Mouse (Mus musculus) left cerebral cortex, postnatal 4 days (tissue): ENCODE results near the gene Fbln2. TPM values are rescaled to one million over a fixed set of nuclear protein-coding genes. Genes with fewer than 3 reads are reported as not detected.
"Not testable (repeated sequence)": the region's sequence is repeated elsewhere in the genome, so short reads cannot be mapped to it uniquely, and the experiment has no call there.

Experiments used
- DNase-seq: peaks from one replicate; pipeline ENCODE4 v3.0.0-alpha.2; 2022
- intact Hi-C: fragments of 180-260 bp; cut with DNase I; formaldehyde crosslinking; loops from one replicate; pipeline ENCODE4 v1.15.1; 2025
- total RNA-seq, 2 experiments: library from RNA; stranded (reverse); gene quantifications; 2 replicates each; pipeline ENCODE4 v1.2.3; 2021

Gene Fbln2
- total RNA-seq, result 10 to 100 TPM; 15.3 to 17.5 TPM

- intact Hi-C loops, result not testable (repeated sequence)
Observed at GRCm38 (mm10) chr6:91212155-91212554, at the start of gene Fbln2. Fbln2 (plus strand) TSS chr6:91212455.

GRCm38 (mm10) chr6:91163195-91163911, 48.9 kb upstream of the Fbln2 start:
- intact Hi-C loops, result loop anchor here (5.0 kb wide), 1 partner anchor 254 kb away; no protein-coding TSS in a partner anchor
- DNase-seq, result no peak

More at GRCm38 (mm10) chr6:91212155-91212554, at the start of gene Fbln2:
- DNase-seq, result not testable (repeated sequence)

DNA sequence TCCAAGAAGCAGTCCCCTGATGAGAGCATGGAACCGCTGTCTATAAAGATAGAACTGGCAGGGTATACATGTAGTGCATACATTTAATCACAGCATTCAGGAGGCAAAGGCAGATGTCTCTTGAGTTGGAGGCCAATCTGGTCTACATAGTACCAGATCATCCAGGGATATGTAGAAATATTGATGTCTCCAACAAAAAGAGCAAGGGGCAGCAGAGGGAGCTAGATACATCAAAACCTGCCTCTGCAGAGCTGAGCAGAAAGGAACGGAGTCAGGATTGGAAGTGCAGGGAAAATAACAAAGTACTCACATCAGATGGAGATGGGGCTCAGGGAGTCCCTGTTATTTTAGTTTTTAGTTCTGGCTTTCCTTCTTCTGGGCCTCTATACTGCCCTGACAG, 47.7 kb upstream of the Fbln2 start:
- intact Hi-C loops, result loop anchor here (2.0 to 5.0 kb wide), 2 partner anchors 114 to 253 kb away; no protein-coding TSS in a partner anchor
- no peak for DNase-seq

DNA sequence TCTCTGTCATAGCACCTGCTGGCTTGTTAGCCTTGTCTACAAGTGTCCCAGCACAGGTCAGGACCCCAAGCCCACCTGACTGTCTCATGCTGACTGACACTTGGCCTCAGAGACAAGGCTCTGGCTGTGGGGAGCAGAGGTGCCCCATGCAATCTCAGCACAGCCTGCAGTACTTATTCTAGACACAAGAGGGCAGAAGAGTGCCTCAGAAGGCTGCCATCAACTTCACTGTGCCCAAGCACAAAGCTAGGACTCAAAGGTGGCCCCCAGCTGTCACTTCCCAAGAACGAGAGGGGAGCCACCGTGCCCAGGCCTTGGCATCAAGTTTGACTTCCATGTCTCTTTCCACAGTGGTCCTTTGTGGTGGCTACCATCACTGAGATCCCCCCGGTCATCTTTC, 47.0 kb upstream of the Fbln2 start:
- intact Hi-C loops, result loop anchor here (2.0 kb wide), 1 partner anchor 114 kb away; no protein-coding TSS in a partner anchor
- peak; percentile 76 for DNase-seq

DNA sequence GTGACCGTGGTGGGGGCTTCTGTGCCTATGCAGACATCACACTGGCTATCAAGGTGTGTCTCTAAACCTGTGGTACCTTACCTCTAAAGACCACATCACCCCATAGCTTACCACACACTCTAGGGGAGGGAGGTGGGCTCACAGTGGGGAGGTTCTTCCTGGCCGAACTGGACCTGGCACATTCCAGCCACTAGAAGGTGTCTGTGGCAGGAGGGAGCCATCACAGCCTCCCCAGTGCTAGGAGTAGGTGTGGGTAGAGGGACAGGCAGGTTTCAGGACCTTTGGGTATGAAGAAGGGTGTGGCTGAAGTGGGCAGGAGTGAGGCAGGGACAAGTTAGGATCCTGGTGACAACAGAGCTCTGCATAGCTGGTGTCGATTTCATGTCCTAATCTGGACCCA, 44.4 kb upstream of the Fbln2 start:
- intact Hi-C loops, result no loop called here
- no peak for DNase-seq

DNA sequence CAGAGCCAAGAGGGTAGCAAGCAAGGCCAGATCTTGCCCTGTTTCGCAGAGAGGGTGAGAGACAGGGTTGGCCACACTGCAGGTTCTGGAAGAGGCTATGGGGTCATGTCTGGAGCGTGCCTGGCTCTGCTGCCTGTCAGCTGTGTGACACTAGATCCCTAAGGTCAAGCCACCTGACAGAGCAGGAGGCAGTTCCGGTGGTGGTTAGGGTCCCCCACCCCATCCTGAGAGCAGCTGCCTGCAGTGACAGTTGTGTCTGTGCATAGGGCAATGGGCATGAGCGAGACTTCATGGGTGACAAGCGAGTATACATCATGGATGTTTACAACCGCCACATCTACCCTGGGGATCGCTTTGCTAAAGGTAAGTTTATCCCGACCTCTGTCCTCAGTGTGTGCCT, 43.1 kb upstream of the Fbln2 start:
- no peak for DNase-seq

GRCm38 (mm10) chr6:91171396-91171895, 40.8 kb upstream of the Fbln2 start:
- intact Hi-C loops, result no loop called here

More for the DNA sequence above, 43.1 kb upstream of the Fbln2 start:
- intact Hi-C loops, result no loop called here

DNA sequence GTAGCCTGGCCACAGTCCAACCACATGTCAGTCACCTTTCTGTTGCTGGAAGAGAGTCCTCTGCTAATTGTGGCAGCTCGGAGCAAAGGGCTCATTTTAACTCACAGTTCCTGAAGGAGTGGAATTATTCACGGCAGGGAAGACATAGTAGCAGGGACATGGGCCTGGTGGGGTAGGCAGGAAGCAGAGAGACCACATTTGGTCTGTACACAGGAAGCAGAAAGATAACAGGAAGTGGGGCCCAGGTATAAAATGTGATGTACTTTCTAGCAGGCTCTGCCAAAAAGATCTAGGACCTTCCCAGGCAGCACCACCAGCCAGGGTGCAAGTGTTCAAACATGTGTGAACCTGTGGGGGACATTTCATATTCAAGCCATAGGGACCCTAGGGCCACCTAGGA, 39.9 kb upstream of the Fbln2 start:
- intact Hi-C loops, result no loop called here
- no peak for DNase-seq

More at GRCm38 (mm10) chr6:91171396-91171895, 40.8 kb upstream of the Fbln2 start:
- no peak for DNase-seq

DNA sequence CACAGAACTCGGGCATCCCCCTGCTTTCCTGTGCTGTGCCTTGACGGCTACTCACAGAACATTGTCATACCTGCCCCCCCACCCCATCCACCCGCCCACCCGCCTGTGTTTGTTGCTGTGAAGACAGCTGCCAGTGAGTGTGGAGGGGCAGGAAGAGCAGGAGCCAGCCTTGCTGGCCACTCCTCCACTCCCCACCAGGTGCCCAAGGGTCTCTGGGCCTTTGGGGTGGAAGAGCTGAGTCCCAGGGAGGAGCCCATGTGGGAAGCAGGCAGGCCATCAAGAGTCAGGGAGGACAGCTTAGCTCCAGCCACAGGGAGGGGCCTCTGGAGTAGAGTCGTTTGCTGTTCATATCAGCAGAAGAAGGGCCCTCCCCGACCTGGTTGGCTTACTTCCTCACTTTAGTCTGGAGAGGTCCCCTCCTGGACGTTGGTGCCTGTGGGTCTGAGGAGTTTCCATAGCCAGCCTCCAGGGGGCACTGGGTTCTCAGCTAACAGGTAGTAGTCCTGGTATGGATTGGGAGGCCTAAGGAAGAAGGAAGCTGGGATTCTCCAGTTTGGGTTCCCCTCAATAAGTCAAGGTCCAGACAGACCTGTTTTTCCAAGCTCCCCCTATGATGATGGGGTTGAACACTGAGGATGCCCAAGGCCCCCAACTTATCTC, 38.9 kb upstream of the Fbln2 start:
- peak; percentile 81 for DNase-seq
- intact Hi-C loops, result no loop called here

- intact Hi-C loops, result no loop called here
- no peak for DNase-seq
Observed at GRCm38 (mm10) chr6:91174211-91174610, 38.0 kb upstream of the Fbln2 start.

DNA sequence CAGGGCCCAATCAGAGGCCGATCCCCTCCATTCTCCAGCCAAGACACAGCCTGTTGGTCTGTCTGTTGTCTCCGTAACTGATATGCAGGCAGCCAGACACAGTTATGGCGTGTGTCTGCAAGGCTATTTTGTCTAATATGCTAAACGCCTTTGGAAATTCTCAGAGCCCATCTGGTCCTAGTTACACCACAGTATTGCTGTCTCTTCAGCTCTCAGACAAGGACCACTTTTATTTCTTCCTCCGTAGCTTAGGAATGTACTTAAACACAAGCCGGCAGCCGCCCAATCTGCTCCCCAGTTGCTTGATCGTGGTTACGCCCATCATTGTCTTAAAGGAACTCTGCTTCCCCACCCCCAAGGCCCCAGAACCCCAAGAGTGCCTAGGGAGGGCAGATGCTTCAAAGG, 31.5 kb upstream of the Fbln2 start:
- intact Hi-C loops, result no loop called here
- DNase-seq, result no peak

GRCm38 (mm10) chr6:91181320-91181719, 30.9 kb upstream of the Fbln2 start:
- intact Hi-C loops, result no loop called here
- DNase-seq, result peak; percentile 57

GRCm38 (mm10) chr6:91182075-91182490, 30.2 kb upstream of the Fbln2 start:
- intact Hi-C loops, result no loop called here
- DNase-seq, result no peak

DNA sequence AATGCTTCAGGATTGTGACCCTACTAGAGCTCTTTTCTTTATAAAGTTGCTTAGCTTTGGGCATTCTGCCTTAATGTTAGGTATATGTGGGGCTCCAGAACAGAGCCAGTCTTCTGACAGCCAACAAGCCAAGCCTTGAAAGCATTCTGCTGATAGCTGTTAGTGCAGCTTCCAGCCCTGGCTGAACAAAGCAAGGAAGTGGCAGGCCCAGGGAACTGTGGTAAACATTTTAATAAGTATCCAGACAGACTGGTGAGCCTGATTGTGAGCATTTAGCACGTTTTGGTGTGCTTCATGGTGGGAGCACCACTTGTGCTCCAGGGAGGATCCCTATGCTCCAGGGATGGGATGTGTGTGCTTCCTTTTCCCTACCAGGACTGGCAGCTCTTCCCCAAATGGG, 29.2 kb upstream of the Fbln2 start:
- intact Hi-C loops, result no loop called here
- no peak for DNase-seq

DNA sequence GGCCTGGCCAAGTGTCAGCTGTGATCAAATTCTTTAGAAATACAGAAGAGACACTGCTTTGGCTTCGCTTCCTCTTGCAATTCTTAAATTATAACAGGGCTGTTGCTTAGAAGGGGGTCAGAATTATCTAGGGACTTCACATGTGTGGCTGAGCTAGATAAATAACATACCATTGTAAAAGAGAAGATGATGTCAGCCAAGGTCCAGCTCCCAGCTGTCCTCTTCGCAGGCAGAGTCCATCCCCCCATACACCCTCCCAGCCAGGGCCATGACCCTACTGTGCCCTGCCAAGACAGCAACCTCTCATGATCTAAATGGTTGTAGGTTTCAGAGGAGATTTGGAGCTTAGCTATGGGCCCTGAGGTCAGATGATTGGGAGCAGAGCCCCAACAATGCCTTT, 28.3 kb upstream of the Fbln2 start:
- intact Hi-C loops, result no loop called here
- DNase-seq, result no peak

DNA sequence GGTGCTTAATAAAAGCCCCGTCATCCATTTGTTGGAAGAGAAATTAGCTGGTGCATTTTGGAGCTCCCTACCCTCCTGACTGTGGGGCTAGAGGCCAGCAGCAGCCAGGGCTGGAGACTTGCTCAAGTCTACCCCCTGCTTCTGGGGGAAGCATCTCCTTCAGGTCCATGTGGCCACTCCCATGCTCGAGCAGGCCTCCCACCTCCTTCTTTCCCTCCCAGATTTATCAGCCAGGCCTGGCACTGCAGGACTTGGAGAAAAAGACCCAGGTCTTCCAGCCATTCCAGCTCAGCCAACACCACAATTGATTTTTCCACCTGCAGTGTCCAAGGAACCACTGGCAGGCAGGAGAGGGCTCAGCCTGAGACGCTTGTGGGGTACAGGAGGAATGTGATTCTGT, 27.5 kb upstream of the Fbln2 start:
- no peak for DNase-seq
- intact Hi-C loops, result no loop called here

- intact Hi-C loops, result no loop called here
Observed at GRCm38 (mm10) chr6:91185502-91185901, 26.8 kb upstream of the Fbln2 start.

GRCm38 (mm10) chr6:91186161-91186931, 25.9 kb upstream of the Fbln2 start:
- DNase-seq, result no peak
- intact Hi-C loops, result no loop called here

More at GRCm38 (mm10) chr6:91185502-91185901, 26.8 kb upstream of the Fbln2 start:
- no peak for DNase-seq

GRCm38 (mm10) chr6:91186934-91187333, 25.3 kb upstream of the Fbln2 start:
- DNase-seq, result peak; percentile 42
- intact Hi-C loops, result no loop called here

GRCm38 (mm10) chr6:91187871-91188270, 24.4 kb upstream of the Fbln2 start:
- DNase-seq, result no peak
- intact Hi-C loops, result no loop called here

- intact Hi-C loops, result no loop called here
- DNase-seq, result no peak
Observed at GRCm38 (mm10) chr6:91189971-91190370, 22.3 kb upstream of the Fbln2 start.
